11 mouse cellular contexts compared by ENCODE assay signal in genomic region chr1:35579992-35580391, GRCm38 (mm10).
"Had no signal": no experiment of that assay in that cellular context is flagged by ENCODE, and none has a peak within 500 bp of the region (broad histone marks: within the 10 kb centered on the region; RNA-seq: fewer than 3 reads in every experiment).

No protein-coding gene starts in this region.

- ATAC-seq: liver, embryonic 12.5 days had no signal

- DNase-seq: kidney, adult 18-20 months; kidney, postnatal 25 days; lung, embryonic 14.5 days; lung, postnatal 14 days; retina, postnatal 1 day had no signal

- H3K27ac ChIP-seq: limb, embryonic 15.5 days; liver, embryonic 12.5 days; macrophage; midbrain, embryonic 12.5 days; neural tube, embryonic 13.5 days had no signal

- H3K9ac ChIP-seq: limb, embryonic 15.5 days; liver, embryonic 12.5 days; lung, embryonic 14.5 days; midbrain, embryonic 12.5 days; neural tube, embryonic 13.5 days had no signal

- H3K4me3 ChIP-seq: limb, embryonic 15.5 days; liver, embryonic 12.5 days; megakaryocyte, embryonic 14.5 days; midbrain, embryonic 12.5 days; neural tube, embryonic 13.5 days had no signal

- H3K36me3 ChIP-seq: limb, embryonic 15.5 days; liver, embryonic 12.5 days; midbrain, embryonic 12.5 days; neural tube, embryonic 13.5 days had no signal

- H3K27me3 ChIP-seq: limb, embryonic 15.5 days; liver, embryonic 12.5 days; megakaryocyte, embryonic 14.5 days; midbrain, embryonic 12.5 days; neural tube, embryonic 13.5 days had no signal

- H3K9me3 ChIP-seq: limb, embryonic 15.5 days; liver, embryonic 12.5 days; midbrain, embryonic 12.5 days; neural tube, embryonic 13.5 days had no signal

- H3K4me1 ChIP-seq: liver, embryonic 12.5 days; megakaryocyte, embryonic 14.5 days; midbrain, embryonic 12.5 days; neural tube, embryonic 13.5 days had no signal

- H3K4me2 ChIP-seq: limb, embryonic 15.5 days; liver, embryonic 12.5 days; lung, embryonic 14.5 days; midbrain, embryonic 12.5 days; neural tube, embryonic 13.5 days had no signal
